Mouse (Mus musculus): ENCODE measurements around the gene Mepe.

The Mepe gene

DNA sequence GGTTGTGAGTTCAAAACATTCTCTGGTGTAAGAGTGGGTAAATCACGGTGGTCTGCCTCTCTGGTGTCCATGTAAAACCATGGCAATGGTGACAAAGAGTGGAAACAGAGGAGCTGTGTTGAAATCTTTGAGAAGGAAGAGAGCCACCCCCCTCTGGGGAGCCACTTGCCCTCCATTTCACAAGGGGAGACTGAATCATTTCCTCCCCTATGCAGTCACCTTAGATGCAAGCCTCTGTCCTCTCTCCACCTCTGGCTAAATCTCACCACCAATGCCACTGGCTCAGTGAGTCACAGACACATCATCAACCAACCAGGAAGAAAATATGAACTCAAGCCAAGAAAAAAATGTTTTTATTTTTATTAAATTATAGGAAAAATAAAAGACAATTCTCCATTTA is 55.4 kb downstream of the Mepe start:
- no peak for TF ChIP-seq GATA4 (IDR thresholded peaks at IDR 0.05; ENCODE audit: insufficient replicate concordance, low read length)

DNA sequence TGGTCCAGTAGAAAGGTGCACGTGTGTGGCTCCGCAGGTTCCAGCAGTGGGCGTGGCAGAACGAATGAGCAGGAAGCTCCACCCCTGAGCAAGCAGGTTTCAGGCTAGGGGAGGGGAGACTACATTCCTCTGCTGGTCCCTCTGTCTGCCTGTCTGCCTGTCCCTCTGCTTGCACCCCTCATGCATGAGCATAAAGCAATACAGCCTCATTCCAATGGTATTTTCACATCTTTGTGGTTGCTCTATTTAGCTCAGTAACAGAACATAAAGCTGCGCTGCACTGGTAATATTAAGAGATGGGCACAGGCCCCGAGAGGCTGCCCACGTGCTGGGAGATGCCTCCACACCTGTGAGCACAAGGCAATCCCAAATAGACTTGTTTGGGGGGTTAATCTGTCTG is 56.5 kb downstream of the Mepe start:
- TF ChIP-seq GATA4 (IDR thresholded peaks at IDR 0.05; ENCODE audit: insufficient replicate concordance, low read length), result no peak

DNA sequence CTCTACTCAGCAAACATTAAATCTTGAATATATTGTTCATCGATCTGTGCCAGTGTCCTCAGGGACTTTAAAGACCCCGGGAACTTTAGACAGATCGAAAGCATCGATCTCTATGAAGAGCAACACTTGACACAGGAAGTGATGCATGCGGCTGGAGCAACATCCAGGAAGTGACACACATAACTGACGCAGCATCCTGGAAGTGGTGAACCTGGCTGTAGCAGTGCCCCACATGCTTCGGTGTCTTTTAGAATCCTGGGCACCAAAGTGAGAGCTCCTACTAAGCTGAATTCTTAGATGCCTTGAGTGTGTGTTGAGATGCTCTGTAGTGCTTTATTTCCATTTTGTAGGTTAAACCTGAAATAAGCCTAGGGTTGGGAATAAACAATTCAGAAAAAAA is 59.4 kb downstream of the Mepe start:
- TF ChIP-seq GATA4 (IDR thresholded peaks at IDR 0.05; ENCODE audit: insufficient replicate concordance, low read length), result no peak

DNA sequence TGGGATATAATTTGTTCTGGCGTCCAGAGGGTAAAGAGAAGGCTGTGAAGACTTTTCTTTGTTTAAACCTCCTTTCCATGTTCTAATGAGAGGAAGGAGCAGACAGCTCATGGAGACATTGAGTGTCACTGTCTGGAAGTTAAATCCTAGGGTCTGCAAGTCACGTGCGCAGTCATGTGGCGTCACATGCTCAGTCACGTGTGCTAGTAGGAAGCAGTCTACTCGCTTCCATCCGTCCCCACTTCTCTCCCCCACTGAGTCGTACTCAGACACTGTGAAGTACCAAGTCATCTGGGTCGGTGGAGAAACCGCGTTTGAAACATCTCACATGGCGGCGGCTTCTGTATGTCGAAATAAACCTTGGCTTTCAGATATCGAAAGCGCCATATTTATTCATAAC is 60.4 kb downstream of the Mepe start:
- TF ChIP-seq GATA4 (IDR thresholded peaks at IDR 0.05; ENCODE audit: insufficient replicate concordance, low read length), result no peak

DNA sequence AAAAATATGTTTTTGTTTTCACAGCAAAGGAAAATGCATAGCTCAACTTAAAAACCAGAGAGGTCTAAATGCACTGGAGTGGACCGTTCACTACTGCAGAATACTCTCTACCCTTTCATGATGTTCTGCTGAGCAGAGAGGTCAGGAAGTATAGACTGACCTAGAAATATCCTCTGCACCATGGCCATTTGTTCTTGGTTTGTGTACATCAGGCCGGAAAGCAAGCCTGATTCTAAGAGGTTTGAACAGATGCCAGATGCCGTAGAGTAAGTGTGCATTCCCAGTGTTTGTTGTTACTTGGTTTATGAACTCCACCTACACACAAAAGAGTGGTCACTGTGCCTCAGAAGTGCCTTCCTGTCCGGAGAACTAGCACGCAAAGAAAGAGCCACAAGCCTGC is 61.8 kb downstream of the Mepe start:
- TF ChIP-seq GATA4 (IDR thresholded peaks at IDR 0.05; ENCODE audit: insufficient replicate concordance, low read length), result no peak
